ENCODE assay signal across 7 mouse cellular contexts in genomic region chr6:52064176-52065015, GRCm38 (mm10). TPM values are rescaled to one million over a fixed set of nuclear protein-coding genes. Genes with fewer than 3 reads are reported as not detected.
DNase-seq lines count a peak whose midpoint lies in the region; ATAC-seq and TF ChIP-seq lines count a peak whose summit lies in the region.

No protein-coding gene starts in this region.

- peaks cover 14% of the 10 kb centered on the region for H3K4me1 ChIP-seq in midbrain, embryonic 13.5 days (replicated peaks)
- peaks cover 3% of the 10 kb centered on the region; the same call in 1 of the 2 replicates for H3K4me1 ChIP-seq in midbrain, embryonic 10.5 days
- H3K4me1 ChIP-seq in cortical plate, adult 2 months (ENCODE audit: control insufficient read depth, insufficient read depth, low read length): no peaks in the 10 kb centered on the region; the same call in 1 of the 2 replicates
- 0 out of 2 replicates have a peak, but pooled peaks cover 5% of the 10 kb centered on the region for H3K4me1 ChIP-seq in neural tube, embryonic 14.5 days (ENCODE audit: control insufficient read depth, insufficient read depth, low read length)

- H3K9ac ChIP-seq in midbrain, embryonic 13.5 days (replicated peaks): no peak overlapping the region
- H3K9ac ChIP-seq in neural tube, embryonic 14.5 days (replicated peaks; ENCODE audit: low read depth, low read length): no peak overlapping the region

- DNase-seq in midbrain, embryonic 10.5 days (ENCODE audit: low spot score): no peak
- DNase-seq in heart, postnatal 4 days: peak; percentile 10
- peak; percentile 32 to 49 for DNase-seq in left cerebral cortex, postnatal 14 days (ENCODE audit: low spot score in 2 of 2)
- DNase-seq in thymus, postnatal 14 days: no peak

- peak; percentile 53; the same call in 1 of the 2 replicates for ATAC-seq in midbrain, embryonic 13.5 days
- peak; percentile 44; the same call in 1 of the 2 replicates for ATAC-seq in neural tube, embryonic 14.5 days (ENCODE audit: low read depth)

- WGBS in midbrain, embryonic 13.5 days: 68% methylated on average over 13 of the region's 13 CpGs
- WGBS in midbrain, embryonic 10.5 days: 83% methylated on average over 13 of the region's 13 CpGs
- 55% methylated on average over 13 of the region's 13 CpGs for WGBS in neural tube, embryonic 14.5 days

- H3K4me2 ChIP-seq in midbrain, embryonic 13.5 days (replicated peaks): no peak overlapping the region
- H3K4me2 ChIP-seq in neural tube, embryonic 14.5 days (ENCODE audit: low read depth, low read length): no peak overlapping the region

- H3K27ac ChIP-seq in midbrain, embryonic 13.5 days: peak overlapping the region; percentile 55
- no peak overlapping the region for H3K27ac ChIP-seq in midbrain, embryonic 10.5 days (replicated peaks)
- H3K27ac ChIP-seq in cortical plate, adult 2 months (ENCODE audit: insufficient read depth, low read length): peak overlapping the region; percentile 92; the same call in 1 of the 2 replicates
- H3K27ac ChIP-seq in neural tube, embryonic 14.5 days (ENCODE audit: low read depth, low read length): no peak overlapping the region; the same call in 1 of the 2 replicates

- intact Hi-C loops in left cerebral cortex, postnatal 14 days (cut with DNase I): no loop called here

- H3K27me3 ChIP-seq in midbrain, embryonic 13.5 days: no peaks in the 10 kb centered on the region
- peaks cover 6% of the 10 kb centered on the region; the same call in 1 of the 2 replicates for H3K27me3 ChIP-seq in midbrain, embryonic 10.5 days (ENCODE audit: low read depth, poor library complexity, severe bottlenecking)
- H3K27me3 ChIP-seq in neural tube, embryonic 14.5 days (ENCODE audit: control insufficient read depth, insufficient read depth, low read length): no peaks in the 10 kb centered on the region

- no peaks in the 10 kb centered on the region for H3K9me3 ChIP-seq in midbrain, embryonic 13.5 days
- no peaks in the 10 kb centered on the region for H3K9me3 ChIP-seq in midbrain, embryonic 10.5 days (replicated peaks)
- H3K9me3 ChIP-seq in neural tube, embryonic 14.5 days (ENCODE audit: control insufficient read depth, low read length): no peaks in the 10 kb centered on the region

- no peaks in the 10 kb centered on the region for H3K36me3 ChIP-seq in midbrain, embryonic 13.5 days
- no peaks in the 10 kb centered on the region for H3K36me3 ChIP-seq in midbrain, embryonic 10.5 days
- no peaks in the 10 kb centered on the region for H3K36me3 ChIP-seq in neural tube, embryonic 14.5 days (ENCODE audit: control insufficient read depth, insufficient read depth, low read length)

- no peak for TF ChIP-seq CTCF in cortical plate, adult 2 months (IDR thresholded peaks at IDR 0.05; ENCODE audit: extremely low read depth, insufficient read depth, low read length)

- H3K4me3 ChIP-seq in midbrain, embryonic 13.5 days (replicated peaks): no peak overlapping the region
- no peak overlapping the region for H3K4me3 ChIP-seq in midbrain, embryonic 10.5 days
- H3K4me3 ChIP-seq in cortical plate, adult 2 months (ENCODE audit: insufficient read depth, low read length): no peak overlapping the region
- no peak overlapping the region for H3K4me3 ChIP-seq in neural tube, embryonic 14.5 days (ENCODE audit: low read depth, low read length)

- TF ChIP-seq POLR2A in cortical plate, adult 2 months (IDR thresholded peaks at IDR 0.05; ENCODE audit: extremely low read depth, insufficient read depth, low read length): no peak

RNA-seq across cellular contexts. Expression of gene Skap2, which starts 52.0 kb away (rescaled TPM):
- polyA plus RNA-seq in midbrain, embryonic 13.5 days (2015; fragmentation: Nextera tagmentation; extraction: Ambion mirVana): 5.3 and 5.4 TPM in 2 replicates
- 8.6 and 10.2 TPM in 2 replicates for polyA plus RNA-seq in midbrain, embryonic 10.5 days (2016; fragmentation: Nextera tagmentation; extraction: Ambion mirVana)
- polyA plus RNA-seq in cortical plate, adult 2 months (2012; rRNA removed): 10.3 and 10.9 TPM in 2 replicates
- 10 to 100 TPM in 1 of 2 experiments, 1 to 10 TPM in 1; 9.5 to 11.8 TPM for total RNA-seq in heart, postnatal 4 days (2021)
- total RNA-seq in left cerebral cortex, postnatal 14 days (2021): 1 to 10 TPM; 6.9 to 7.4 TPM
- 26.1 and 31.5 TPM in 2 replicates for polyA plus RNA-seq in neural tube, embryonic 14.5 days (2014; fragmentation: Nextera tagmentation; extraction: Ambion mirVana)

Comparison
In these comparisons a context has a peak if more than half of its experiments do, and no peak if none do; other contexts are left out.
1. H3K27ac ChIP-seq: peak in midbrain, embryonic 13.5 days (single experiment) and cortical plate, adult 2 months (single experiment); none in midbrain, embryonic 10.5 days (single experiment) and neural tube, embryonic 14.5 days (single experiment).
2. DNase-seq: peak in heart, postnatal 4 days (single experiment) and left cerebral cortex, postnatal 14 days (2 of 2); none in midbrain, embryonic 10.5 days (single experiment) and thymus, postnatal 14 days (single experiment).